Mouse (Mus musculus): ENCODE results near the gene Nf2. TPM values are rescaled to one million over a fixed set of nuclear protein-coding genes. Genes with fewer than 3 reads are reported as not detected.

Nf2 gene
- polyA plus RNA-seq, 1 experiment = 21.3 TPM

DNA sequence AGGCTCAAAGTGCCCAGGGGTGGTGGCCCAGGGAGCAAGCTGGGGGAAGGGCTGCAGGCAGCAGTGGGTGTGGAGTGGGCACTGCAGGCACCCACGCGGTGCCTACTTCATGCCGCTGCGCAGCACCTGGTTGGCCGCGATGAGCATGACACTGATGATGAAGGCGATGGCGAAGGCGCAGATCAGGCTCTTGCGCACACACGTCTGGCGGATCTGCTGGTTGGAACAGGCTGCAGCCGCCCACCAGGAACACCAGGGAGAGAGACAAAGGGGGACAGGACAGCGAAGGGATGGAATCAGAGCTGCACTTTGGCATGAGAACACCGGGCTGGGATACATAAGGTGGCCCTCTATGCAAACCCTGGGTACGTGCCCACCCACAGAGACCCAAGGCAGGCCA, 110.6 kb downstream of the Nf2 start:
- 94% methylated on average over 16 of the region's 16 CpGs for WGBS
- Histone ChIP-seq H3K4me3 (ENCODE audit: extremely low read depth, insufficient read depth, insufficient read length) (no peak overlapping the region), H3K36me3 (ENCODE audit: control insufficient read depth, insufficient read depth, low read length) (peaks cover 17% of the 10 kb centered on the region), H3K27ac (ENCODE audit: insufficient read depth, low read length) (no peak overlapping the region), H3K27me3 (ENCODE audit: control insufficient read depth, insufficient read depth, low read length) (no peaks in the 10 kb centered on the region), H3K4me1 (ENCODE audit: control insufficient read depth, insufficient read depth, insufficient read length) (no peaks in the 10 kb centered on the region)
- no peak for TF ChIP-seq POLR2A (IDR thresholded peaks at IDR 0.05; ENCODE audit: low read depth, low read length)
- TF ChIP-seq CTCF (IDR thresholded peaks at IDR 0.05; ENCODE audit: extremely low read depth, insufficient read depth, insufficient read length, insufficient replicate concordance) = no peak
- DNase-seq (ENCODE audit: low read depth in 1 of 2, low spot score in 2 of 2) = no peak

DNA sequence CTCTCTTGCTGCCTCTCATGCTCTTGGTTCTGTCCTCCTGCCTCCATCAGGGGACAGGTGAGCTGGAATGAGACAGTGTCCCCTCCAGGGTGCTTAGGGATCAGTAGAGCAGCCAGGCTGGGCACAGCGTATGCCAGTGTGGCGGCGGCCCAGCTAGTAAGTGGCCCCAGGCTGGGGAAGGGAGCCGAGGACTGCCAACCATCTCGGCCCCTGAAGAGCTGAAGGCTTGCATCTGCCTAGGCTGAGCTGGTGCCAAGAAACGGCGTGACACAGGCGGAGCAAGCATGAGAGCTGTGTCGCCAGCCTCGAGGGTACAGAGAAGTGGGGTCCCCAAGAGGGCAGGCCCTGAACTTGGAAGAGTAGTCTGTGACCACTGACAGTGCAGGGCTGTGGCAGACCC, 111.7 kb downstream of the Nf2 start:
- Histone ChIP-seq H3K27ac (ENCODE audit: insufficient read depth, low read length) (no peak overlapping the region), H3K4me1 (ENCODE audit: control insufficient read depth, insufficient read depth, insufficient read length) (no peaks in the 10 kb centered on the region), H3K4me3 (ENCODE audit: extremely low read depth, insufficient read depth, insufficient read length) (no peak overlapping the region), H3K27me3 (ENCODE audit: control insufficient read depth, insufficient read depth, low read length) (no peaks in the 10 kb centered on the region), H3K36me3 (ENCODE audit: control insufficient read depth, insufficient read depth, low read length) (peaks cover 18% of the 10 kb centered on the region)
- no peak for TF ChIP-seq CTCF (IDR thresholded peaks at IDR 0.05; ENCODE audit: extremely low read depth, insufficient read depth, insufficient read length, insufficient replicate concordance)
- TF ChIP-seq POLR2A (IDR thresholded peaks at IDR 0.05; ENCODE audit: low read depth, low read length) = no peak
- no peak for DNase-seq (ENCODE audit: low read depth in 1 of 2, low spot score in 2 of 2)
- WGBS = 85% methylated on average over 10 of the region's 10 CpGs

DNA sequence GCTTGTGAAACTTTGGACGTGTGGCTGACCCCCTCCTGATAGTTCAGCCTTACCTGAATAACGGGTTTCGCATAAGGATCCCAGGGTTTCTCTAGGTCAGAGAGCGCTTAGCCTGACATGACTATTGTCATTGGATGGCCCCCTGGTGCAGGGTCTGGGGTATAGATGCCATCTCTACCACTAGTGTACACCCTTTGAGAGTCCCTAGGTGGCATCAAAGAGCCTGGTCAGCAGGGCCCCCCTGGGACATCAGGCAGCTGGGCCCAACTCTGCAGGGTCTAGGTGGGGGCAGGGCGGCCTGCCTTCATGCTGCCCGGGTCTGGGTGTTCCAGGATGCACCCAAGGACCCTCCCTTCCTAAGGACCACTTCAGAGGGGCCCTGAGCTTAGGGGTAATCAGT, 113.0 kb downstream of the Nf2 start:
- no peak for TF ChIP-seq POLR2A (IDR thresholded peaks at IDR 0.05; ENCODE audit: low read depth, low read length)
- TF ChIP-seq CTCF (IDR thresholded peaks at IDR 0.05; ENCODE audit: extremely low read depth, insufficient read depth, insufficient read length, insufficient replicate concordance) = no peak
- H3K4me3 ChIP-seq (ENCODE audit: extremely low read depth, insufficient read depth, insufficient read length) = no peak overlapping the region
- H3K27me3 ChIP-seq (ENCODE audit: control insufficient read depth, insufficient read depth, low read length) = no peaks in the 10 kb centered on the region
- H3K27ac ChIP-seq (ENCODE audit: insufficient read depth, low read length) = no peak overlapping the region
- no peaks in the 10 kb centered on the region for H3K4me1 ChIP-seq (ENCODE audit: control insufficient read depth, insufficient read depth, insufficient read length)
- WGBS = 90% methylated on average over 6 of the region's 6 CpGs
- peaks cover 20% of the 10 kb centered on the region for H3K36me3 ChIP-seq (ENCODE audit: control insufficient read depth, insufficient read depth, low read length)
- DNase-seq (ENCODE audit: low read depth in 1 of 2, low spot score in 2 of 2) = no peak

DNA sequence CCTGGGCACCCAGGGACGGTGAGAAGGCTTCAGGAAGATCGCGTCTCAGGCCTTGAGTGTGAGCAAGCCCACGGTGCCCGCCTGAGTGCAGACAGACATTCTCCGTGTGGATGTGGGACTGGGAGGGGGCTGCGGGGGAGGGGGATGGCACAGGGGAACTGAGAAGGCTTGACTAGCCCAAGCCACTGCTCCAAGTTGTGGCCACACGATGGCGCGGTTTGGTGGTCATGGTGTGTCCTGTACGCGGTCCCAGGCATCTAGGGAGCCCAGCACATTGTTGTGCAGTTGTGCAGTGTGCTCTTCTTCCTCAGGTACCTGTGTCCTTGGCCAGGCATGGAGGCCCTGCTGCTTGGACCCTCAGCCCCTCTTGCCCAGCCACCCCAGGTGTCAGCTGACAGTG, 115.2 kb downstream of the Nf2 start:
- 88% methylated on average over 12 of the region's 12 CpGs for WGBS
- H3K4me3 ChIP-seq (ENCODE audit: extremely low read depth, insufficient read depth, insufficient read length) = no peak overlapping the region

DNA sequence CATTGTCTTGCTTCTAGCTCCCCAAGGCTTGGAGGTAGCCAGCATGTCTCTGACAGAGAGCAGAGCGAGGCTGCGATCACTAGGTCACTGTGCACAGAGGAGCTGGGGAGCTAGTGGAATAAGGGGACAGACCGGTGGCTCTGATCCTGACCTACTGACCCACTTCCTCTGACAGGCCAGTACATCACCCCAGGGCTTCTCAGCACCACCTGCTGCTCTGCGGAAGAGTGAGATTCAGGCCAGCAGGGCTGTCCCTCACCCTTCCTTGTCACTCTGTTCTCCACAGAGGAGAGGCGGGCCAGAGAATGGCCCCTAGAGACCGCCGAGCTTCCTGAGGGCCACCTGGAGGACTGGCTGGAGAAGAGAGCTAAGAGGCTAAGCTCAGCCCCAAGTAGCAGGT, 117.6 kb downstream of the Nf2 start:
- WGBS = 90% methylated on average over 7 of the region's 7 CpGs
- Histone ChIP-seq H3K4me3 (ENCODE audit: extremely low read depth, insufficient read depth, insufficient read length) (no peak overlapping the region), H3K27me3 (ENCODE audit: control insufficient read depth, insufficient read depth, low read length) (no peaks in the 10 kb centered on the region), H3K27ac (ENCODE audit: insufficient read depth, low read length) (no peak overlapping the region), H3K4me1 (ENCODE audit: control insufficient read depth, insufficient read depth, insufficient read length) (no peaks in the 10 kb centered on the region), H3K36me3 (ENCODE audit: control insufficient read depth, insufficient read depth, low read length) (peaks cover 9% of the 10 kb centered on the region)
- no peak for TF ChIP-seq CTCF (IDR thresholded peaks at IDR 0.05; ENCODE audit: extremely low read depth, insufficient read depth, insufficient read length, insufficient replicate concordance)
- no peak for TF ChIP-seq POLR2A (IDR thresholded peaks at IDR 0.05; ENCODE audit: low read depth, low read length)
- no peak for DNase-seq (ENCODE audit: low read depth in 1 of 2, low spot score in 2 of 2)

More for the DNA sequence above, 115.2 kb downstream of the Nf2 start:
- TF ChIP-seq POLR2A (IDR thresholded peaks at IDR 0.05; ENCODE audit: low read depth, low read length) = no peak
- no peak for TF ChIP-seq CTCF (IDR thresholded peaks at IDR 0.05; ENCODE audit: extremely low read depth, insufficient read depth, insufficient read length, insufficient replicate concordance)
- DNase-seq (ENCODE audit: low read depth in 1 of 2, low spot score in 2 of 2) = no peak
- Histone ChIP-seq H3K27ac (ENCODE audit: insufficient read depth, low read length) (no peak overlapping the region), H3K36me3 (ENCODE audit: control insufficient read depth, insufficient read depth, low read length) (peaks cover 20% of the 10 kb centered on the region), H3K27me3 (ENCODE audit: control insufficient read depth, insufficient read depth, low read length) (no peaks in the 10 kb centered on the region), H3K4me1 (ENCODE audit: control insufficient read depth, insufficient read depth, insufficient read length) (no peaks in the 10 kb centered on the region)

DNA sequence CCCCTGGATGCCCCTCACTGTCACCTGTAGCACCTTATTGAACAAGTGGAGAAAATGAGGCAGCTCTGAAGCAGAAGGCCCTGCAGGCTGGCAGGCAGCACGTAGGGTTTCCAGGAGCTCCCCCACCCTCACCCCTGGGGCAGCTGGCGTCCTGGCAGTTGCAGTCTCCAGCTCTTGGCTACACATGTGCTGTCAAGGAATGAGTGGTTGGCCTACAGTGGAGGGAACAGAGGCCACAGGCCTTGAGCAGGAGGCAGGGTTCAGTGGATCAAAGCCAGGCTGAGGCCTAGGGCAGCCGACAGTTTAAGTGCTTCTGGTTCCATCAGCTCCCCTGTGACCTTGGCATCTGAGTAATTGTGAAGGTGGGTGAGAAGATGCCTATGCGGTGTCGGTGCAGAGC, 118.4 kb downstream of the Nf2 start:
- Histone ChIP-seq H3K36me3 (ENCODE audit: control insufficient read depth, insufficient read depth, low read length) (peaks cover 9% of the 10 kb centered on the region), H3K4me3 (ENCODE audit: extremely low read depth, insufficient read depth, insufficient read length) (no peak overlapping the region), H3K4me1 (ENCODE audit: control insufficient read depth, insufficient read depth, insufficient read length) (no peaks in the 10 kb centered on the region), H3K27me3 (ENCODE audit: control insufficient read depth, insufficient read depth, low read length) (no peaks in the 10 kb centered on the region), H3K27ac (ENCODE audit: insufficient read depth, low read length) (no peak overlapping the region)
- DNase-seq (ENCODE audit: low read depth in 1 of 2, low spot score in 2 of 2) = no peak
- no peak for TF ChIP-seq POLR2A (IDR thresholded peaks at IDR 0.05; ENCODE audit: low read depth, low read length)
- no peak for TF ChIP-seq CTCF (IDR thresholded peaks at IDR 0.05; ENCODE audit: extremely low read depth, insufficient read depth, insufficient read length, insufficient replicate concordance)
- 93% methylated on average over 5 of the region's 5 CpGs for WGBS

DNA sequence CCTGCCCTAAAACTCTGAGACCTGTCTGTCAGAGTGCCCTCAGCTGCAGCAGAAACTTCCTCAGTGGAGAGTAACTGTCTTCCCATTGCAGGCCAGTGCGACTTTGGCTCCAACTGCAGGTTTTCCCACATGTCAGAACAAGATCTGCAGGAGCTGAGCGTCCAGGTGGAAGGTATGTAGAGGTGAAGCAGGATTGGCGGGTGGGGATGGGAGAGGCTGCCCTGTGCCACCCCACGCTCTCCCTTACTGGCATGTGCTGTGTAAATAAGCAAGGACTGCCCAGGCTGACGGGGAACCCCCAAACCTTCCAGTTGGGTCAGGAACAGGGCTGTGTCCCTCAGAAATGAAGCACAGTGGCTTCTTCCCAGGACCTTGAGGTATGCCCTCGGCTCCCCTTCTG, 119.2 kb downstream of the Nf2 start:
- TF ChIP-seq POLR2A (IDR thresholded peaks at IDR 0.05; ENCODE audit: low read depth, low read length) (no peak), CTCF (IDR thresholded peaks at IDR 0.05; ENCODE audit: extremely low read depth, insufficient read depth, insufficient read length, insufficient replicate concordance) (no peak)
- no peaks in the 10 kb centered on the region for H3K27me3 ChIP-seq (ENCODE audit: control insufficient read depth, insufficient read depth, low read length)
- peaks cover 8% of the 10 kb centered on the region for H3K36me3 ChIP-seq (ENCODE audit: control insufficient read depth, insufficient read depth, low read length)
- H3K4me1 ChIP-seq (ENCODE audit: control insufficient read depth, insufficient read depth, insufficient read length) = no peaks in the 10 kb centered on the region
- DNase-seq (ENCODE audit: low read depth in 1 of 2, low spot score in 2 of 2) = no peak
- no peak overlapping the region for H3K4me3 ChIP-seq (ENCODE audit: extremely low read depth, insufficient read depth, insufficient read length)
- no peak overlapping the region for H3K27ac ChIP-seq (ENCODE audit: insufficient read depth, low read length)
- WGBS = 79% methylated on average over 6 of the region's 6 CpGs
